ENCODE assay signal across 11 mouse cellular contexts in the genomic region with DNA sequence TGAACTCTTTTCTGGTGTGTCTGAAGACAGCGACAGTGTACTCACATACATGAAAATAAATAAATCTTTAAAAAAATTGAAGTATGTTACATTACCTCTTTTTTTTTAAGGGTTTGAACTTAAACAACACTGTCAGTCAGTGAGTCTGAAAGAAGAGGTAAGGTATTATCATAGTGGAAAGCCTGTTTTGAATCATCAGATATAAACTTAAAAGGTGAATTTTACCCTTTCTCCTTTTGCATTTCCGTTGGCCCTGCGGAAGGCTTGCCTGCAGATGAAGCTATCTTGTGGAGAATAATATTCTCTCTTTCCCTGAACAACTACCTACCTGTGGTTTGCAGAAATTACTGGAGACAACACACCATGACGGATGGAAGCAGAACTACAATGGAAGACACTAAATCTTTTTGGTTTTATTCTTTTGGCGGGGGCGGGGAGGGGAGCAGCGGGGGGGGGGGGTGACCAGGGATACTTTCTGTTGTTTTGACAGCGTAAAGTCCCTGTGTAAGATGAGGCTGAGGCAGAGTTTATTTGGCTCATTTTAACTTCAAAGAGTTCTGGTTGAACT.
A peak's percentile ranks its signal among the peaks of the same experiment; 100 is the strongest.
DNase-seq lines count a peak whose midpoint lies in the region; ATAC-seq and TF ChIP-seq lines count a peak whose summit lies in the region.
"Had no signal": no experiment of that assay in that cellular context is flagged by ENCODE, and none has a peak within 500 bp of the region (broad histone marks: within the 10 kb centered on the region; RNA-seq: fewer than 3 reads in every experiment).

No protein-coding gene starts in this region.

- no peak overlapping the region for H3K4me2 ChIP-seq in heart, embryonic 11.5 days
- peak overlapping the region; percentile 25; the same call in 1 of the 2 replicates for H3K4me2 ChIP-seq in lung, postnatal 0 days (replicated peaks; ENCODE audit: low read depth, low read length)
- H3K4me2 ChIP-seq in limb, embryonic 12.5 days: peak overlapping the region; percentile 11; the same call in 1 of the 2 replicates
- peak overlapping the region; percentile 8; the same call in 1 of the 2 replicates for H3K4me2 ChIP-seq in stomach, postnatal 0 days (replicated peaks; ENCODE audit: low read depth)
- H3K4me2 ChIP-seq in forebrain, embryonic 13.5 days: no peak overlapping the region
- H3K4me2 ChIP-seq: limb, embryonic 15.5 days had no signal

- no peak for DNase-seq in heart, postnatal 4 days
- no peak for DNase-seq in lung, postnatal 0 days (ENCODE audit: low spot score)
- DNase-seq in lung, adult 18-20 months: no peak
- DNase-seq in stomach, postnatal 0 days (ENCODE audit: low spot score): no peak
- no peak for DNase-seq in cerebellum, adult 9-10 months

- H3K4me3 ChIP-seq in heart, embryonic 11.5 days (ENCODE audit: low read depth, low read length): no peak overlapping the region
- H3K4me3 ChIP-seq in lung, postnatal 0 days (ENCODE audit: low read depth, low read length): no peak overlapping the region
- no peak overlapping the region for H3K4me3 ChIP-seq in limb, embryonic 12.5 days (replicated peaks)
- no peak overlapping the region for H3K4me3 ChIP-seq in stomach, postnatal 0 days (ENCODE audit: low read depth, low read length)
- H3K4me3 ChIP-seq in forebrain, embryonic 13.5 days: no peak overlapping the region
- H3K4me3 ChIP-seq: layer of hippocampus, adult 2 months; limb, embryonic 15.5 days had no signal

- no peaks in the 10 kb centered on the region for H3K9me3 ChIP-seq in heart, embryonic 11.5 days (replicated peaks; ENCODE audit: control insufficient read depth, low read length)
- H3K9me3 ChIP-seq in lung, postnatal 0 days (ENCODE audit: low read length): no peaks in the 10 kb centered on the region
- no peaks in the 10 kb centered on the region for H3K9me3 ChIP-seq in limb, embryonic 12.5 days
- H3K9me3 ChIP-seq in stomach, postnatal 0 days (ENCODE audit: control insufficient read depth, low read length): no peaks in the 10 kb centered on the region
- H3K9me3 ChIP-seq in forebrain, embryonic 13.5 days (replicated peaks): no peaks in the 10 kb centered on the region
- H3K9me3 ChIP-seq: limb, embryonic 15.5 days had no signal

- TF ChIP-seq EP300 in lung, postnatal 0 days (IDR thresholded peaks at IDR 0.05): no peak
- TF ChIP-seq EP300 in stomach, postnatal 0 days (optimal IDR thresholded peaks at IDR 0.05): no peak

- WGBS in heart, embryonic 11.5 days (ENCODE audit: insufficient replicate concordance): 57% methylated on average over 8 of the region's 8 CpGs
- WGBS in lung, postnatal 0 days: 44% methylated on average over 8 of the region's 8 CpGs
- 35% methylated on average over 8 of the region's 8 CpGs for WGBS in limb, embryonic 12.5 days
- WGBS in stomach, postnatal 0 days: 56% methylated on average over 8 of the region's 8 CpGs
- WGBS in forebrain, embryonic 13.5 days: 69% methylated on average over 8 of the region's 8 CpGs

- H3K27ac ChIP-seq in heart, embryonic 11.5 days (ENCODE audit: low read depth, low read length): peak overlapping the region; percentile 89
- H3K27ac ChIP-seq in lung, postnatal 0 days (ENCODE audit: low read length): peak overlapping the region; percentile 77
- H3K27ac ChIP-seq in limb, embryonic 12.5 days: peak overlapping the region; percentile 76; the same call in 1 of the 2 replicates
- H3K27ac ChIP-seq in stomach, postnatal 0 days (replicated peaks): 0 out of 2 replicates have a peak overlapping the region, but pooled peaks have one; percentile 87
- H3K27ac ChIP-seq in forebrain, embryonic 13.5 days: no peak overlapping the region
- H3K27ac ChIP-seq: layer of hippocampus, adult 2 months; limb, embryonic 15.5 days had no signal

- ATAC-seq in heart, embryonic 11.5 days (replicated peaks; ENCODE audit: insufficient number of reproducible peaks, low FRiP score, low TSS enrichment): no peak
- no peak; the same call in 1 of the 2 replicates for ATAC-seq in lung, postnatal 0 days
- no peak for ATAC-seq in limb, embryonic 12.5 days (ENCODE audit: insufficient number of reproducible peaks, insufficient read depth, low FRiP score, low TSS enrichment, low read depth)
- ATAC-seq in stomach, postnatal 0 days (ENCODE audit: low FRiP score, low TSS enrichment): no peak
- no peak for ATAC-seq in forebrain, embryonic 13.5 days
- ATAC-seq: forebrain, embryonic 14.5 days had no signal

- no peaks in the 10 kb centered on the region for H3K36me3 ChIP-seq in heart, embryonic 11.5 days (ENCODE audit: control insufficient read depth, insufficient read depth, low read length)
- H3K36me3 ChIP-seq in lung, postnatal 0 days (ENCODE audit: insufficient read depth, low read length): no peaks in the 10 kb centered on the region
- no peaks in the 10 kb centered on the region for H3K36me3 ChIP-seq in limb, embryonic 12.5 days
- H3K36me3 ChIP-seq in stomach, postnatal 0 days (ENCODE audit: control insufficient read depth, insufficient read depth, low read length): no peaks in the 10 kb centered on the region
- H3K36me3 ChIP-seq in forebrain, embryonic 13.5 days (ENCODE audit: poor library complexity, severe bottlenecking): no peaks in the 10 kb centered on the region
- H3K36me3 ChIP-seq: limb, embryonic 15.5 days had no signal

- no peak for TF ChIP-seq CTCF in lung, postnatal 0 days (IDR thresholded peaks at IDR 0.05)
- no peak for TF ChIP-seq CTCF in stomach, postnatal 0 days (IDR thresholded peaks at IDR 0.05; ENCODE audit: low read depth)

- H3K9ac ChIP-seq in heart, embryonic 11.5 days (ENCODE audit: low read depth, low read length): no peak overlapping the region
- no peak overlapping the region for H3K9ac ChIP-seq in lung, postnatal 0 days (replicated peaks; ENCODE audit: low read depth)
- no peak overlapping the region for H3K9ac ChIP-seq in limb, embryonic 12.5 days (replicated peaks)
- no peak overlapping the region for H3K9ac ChIP-seq in stomach, postnatal 0 days (ENCODE audit: low read length)
- no peak overlapping the region for H3K9ac ChIP-seq in forebrain, embryonic 13.5 days
- H3K9ac ChIP-seq: limb, embryonic 15.5 days had no signal

- no peaks in the 10 kb centered on the region for H3K27me3 ChIP-seq in heart, embryonic 11.5 days (ENCODE audit: control insufficient read depth, insufficient read depth, low read length)
- no peaks in the 10 kb centered on the region for H3K27me3 ChIP-seq in lung, postnatal 0 days (replicated peaks; ENCODE audit: insufficient read depth, low read length)
- no peaks in the 10 kb centered on the region for H3K27me3 ChIP-seq in limb, embryonic 12.5 days
- no peaks in the 10 kb centered on the region for H3K27me3 ChIP-seq in stomach, postnatal 0 days (ENCODE audit: control insufficient read depth, insufficient read depth, low read length)
- H3K27me3 ChIP-seq in forebrain, embryonic 13.5 days: no peaks in the 10 kb centered on the region
- H3K27me3 ChIP-seq: limb, embryonic 15.5 days had no signal

- H3K4me1 ChIP-seq in heart, embryonic 11.5 days (ENCODE audit: control insufficient read depth, insufficient read depth, low read length): peaks cover 12% of the 10 kb centered on the region
- H3K4me1 ChIP-seq in lung, postnatal 0 days (ENCODE audit: insufficient read depth, low read depth, low read length): peaks cover 9% of the 10 kb centered on the region; the same call in 1 of the 2 replicates
- H3K4me1 ChIP-seq in limb, embryonic 12.5 days (replicated peaks): peaks cover 44% of the 10 kb centered on the region
- H3K4me1 ChIP-seq in stomach, postnatal 0 days (replicated peaks; ENCODE audit: control insufficient read depth, insufficient read depth): peaks cover 6% of the 10 kb centered on the region; the same call in 1 of the 2 replicates
- peaks cover 9% of the 10 kb centered on the region; the same call in 1 of the 2 replicates for H3K4me1 ChIP-seq in forebrain, embryonic 13.5 days

Comparison
In these comparisons a context has a peak if more than half of its experiments do, and no peak if none do; other contexts are left out.
1. H3K4me2 ChIP-seq: peak in lung, postnatal 0 days (single experiment), limb, embryonic 12.5 days (single experiment) and stomach, postnatal 0 days (single experiment); none in heart, embryonic 11.5 days (single experiment) and forebrain, embryonic 13.5 days (single experiment).